Mouse (Mus musculus) cerebellum, adult 2 months (tissue): ENCODE measurements around the gene AU040320.

Experiments
- CTCF ChIP-seq: fragments of 200-500 bp; IDR thresholded peaks from 2 replicates; pipeline ENCODE4 v1.5.1; 2011; ENCODE audit warnings: low read depth, mild to moderate bottlenecking, control low read depth, low read length, moderate library complexity, borderline replicate concordance; ENCODE audit not compliant: insufficient read depth
- POLR2A ChIP-seq: fragments of 200-500 bp; IDR thresholded peaks from 2 replicates; pipeline ENCODE4 v1.6.1; 2011; ENCODE audit warnings: low read length, control low read depth, borderline replicate concordance; ENCODE audit not compliant: insufficient read depth

DNA sequence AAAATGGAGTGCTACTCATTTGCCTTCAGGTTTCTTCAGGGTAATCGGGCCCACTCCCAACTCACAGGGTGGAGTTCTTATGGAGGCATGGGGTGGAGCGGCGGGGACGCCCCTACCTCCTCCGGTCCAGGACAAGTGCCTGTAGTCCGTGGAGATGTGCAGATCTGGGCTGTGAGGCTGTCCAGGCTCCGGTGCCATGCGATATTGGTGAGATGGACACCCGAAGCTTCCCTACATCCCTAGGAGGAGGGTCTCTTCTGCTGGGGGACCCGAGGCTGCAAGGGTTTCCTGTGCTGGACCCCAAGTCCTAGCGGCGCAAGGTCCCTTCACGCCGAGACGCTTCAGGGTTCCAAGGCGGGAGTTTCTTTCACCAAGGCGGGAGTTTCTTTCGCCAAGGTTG, 21.2 kb upstream of the AU040320 start:
- TF ChIP-seq CTCF (no peak), POLR2A (no peak)
